Mouse (Mus musculus) forebrain, embryonic 15.5 days (tissue): ENCODE measurements at regions not wholly inside any gene's neighbourhood (a gene's known extent, or its start where the extent isn't known, plus 50 kb on each side); places are given as distances from the start of the nearest gene placed in this dataset.

ENCODE experiments used
- ATAC-seq: fragments of 200-750 bp; cut with Nextera tagmentation; replicated peaks from 2 replicates; pipeline ENCODE4 v1.8.0; 2017; ENCODE audit warnings: mild to moderate bottlenecking, moderate TSS enrichment, moderate library complexity
- H3K27ac ChIP-seq: fragments of 300-500 bp; sonication (generic); replicated peaks from 2 replicates; pipeline ENCODE4 v1.5.1; 2015; ENCODE audit warnings: mild to moderate bottlenecking, inconsistent platforms
- H3K27me3 ChIP-seq: fragments of 300-500 bp; sonication (generic); 2 replicates; pipeline ENCODE4 v1.6.1; 2015; ENCODE audit warnings: inconsistent platforms
- H3K36me3 ChIP-seq: fragments of 300-500 bp; sonication (generic); 2 replicates; pipeline ENCODE4 v1.6.1; 2015; ENCODE audit warnings: mild to moderate bottlenecking, inconsistent platforms
- H3K4me1 ChIP-seq: fragments of 300-500 bp; sonication (generic); 2 replicates; pipeline ENCODE4 v1.6.1; 2015; ENCODE audit warnings: inconsistent platforms
- H3K4me2 ChIP-seq: fragments of 300-500 bp; sonication (generic); replicated peaks from 2 replicates; pipeline ENCODE4 v1.6.1; 2015; ENCODE audit warnings: mild to moderate bottlenecking, inconsistent platforms
- H3K4me3 ChIP-seq: fragments of 300-500 bp; sonication (generic); 2 replicates; pipeline ENCODE4 v1.5.1; 2015; ENCODE audit warnings: mild to moderate bottlenecking, inconsistent platforms
- H3K9ac ChIP-seq: fragments of 300-500 bp; sonication (generic); replicated peaks from 2 replicates; pipeline ENCODE4 v1.6.1; 2015; ENCODE audit warnings: mild to moderate bottlenecking, inconsistent platforms
- H3K9me3 ChIP-seq: fragments of 300-500 bp; sonication (generic); 2 replicates; pipeline ENCODE4 v1.6.1; 2016; ENCODE audit warnings: inconsistent platforms
- WGBS: fragments of 180-500 bp; shearing (Covaris S2); methylation state at CpG from one replicate; pipeline ENCODE4 v1.1.7; 2015; ENCODE audit warnings: mixed read lengths; 5-methylcytosine and 5-hydroxymethylcytosine counted together

- Histone ChIP-seq H3K4me3 (no peak overlapping the region), H3K9me3 (no peaks in the 10 kb centered on the region), H3K4me2 (no peak overlapping the region), H3K36me3 (no peaks in the 10 kb centered on the region), H3K27ac (no peak overlapping the region), H3K4me1 (no peaks in the 10 kb centered on the region), H3K27me3 (no peaks in the 10 kb centered on the region), H3K9ac (no peak overlapping the region)
- 79% methylated on average over 1 of the region's 1 CpGs for WGBS
- no peak for ATAC-seq
Observed at GRCm38 (mm10) chr10:17416121-17416520, 306.9 kb upstream of the Cited2 start.

GRCm38 (mm10) chr10:17417394-17417793 lies 305.6 kb upstream of the Cited2 start:
- Histone ChIP-seq H3K27ac (no peak overlapping the region), H3K27me3 (no peaks in the 10 kb centered on the region), H3K4me3 (no peak overlapping the region), H3K4me2 (no peak overlapping the region), H3K9me3 (no peaks in the 10 kb centered on the region), H3K9ac (no peak overlapping the region), H3K36me3 (no peaks in the 10 kb centered on the region), H3K4me1 (no peaks in the 10 kb centered on the region)
- no peak for ATAC-seq
- 96% methylated on average over 1 of the region's 1 CpGs for WGBS

- ATAC-seq, result no peak
- no peak overlapping the region for H3K4me2 ChIP-seq
- no peaks in the 10 kb centered on the region for H3K27me3 ChIP-seq
- WGBS, result 73% methylated on average over 7 of the region's 7 CpGs
- H3K4me1 ChIP-seq, result no peaks in the 10 kb centered on the region
- no peak overlapping the region for H3K9ac ChIP-seq
- H3K4me3 ChIP-seq, result no peak overlapping the region
- H3K36me3 ChIP-seq, result no peaks in the 10 kb centered on the region
- H3K27ac ChIP-seq, result no peak overlapping the region
- no peaks in the 10 kb centered on the region for H3K9me3 ChIP-seq
Observed at GRCm38 (mm10) chr10:17418227-17418685, 304.8 kb upstream of the Cited2 start.

- ATAC-seq, result no peak
Observed at GRCm38 (mm10) chr10:17423584-17424278, 299.3 kb upstream of the Cited2 start.

GRCm38 (mm10) chr10:17426197-17426596 lies 296.8 kb upstream of the Cited2 start:
- Histone ChIP-seq H3K36me3 (no peaks in the 10 kb centered on the region), H3K4me2 (no peak overlapping the region), H3K27me3 (no peaks in the 10 kb centered on the region), H3K4me1 (no peaks in the 10 kb centered on the region), H3K27ac (no peak overlapping the region), H3K9me3 (no peaks in the 10 kb centered on the region), H3K9ac (no peak overlapping the region), H3K4me3 (no peak overlapping the region)
- WGBS, result 86% methylated on average over 3 of the region's 3 CpGs
- no peak for ATAC-seq

More at GRCm38 (mm10) chr10:17423584-17424278, 299.3 kb upstream of the Cited2 start:
- H3K36me3 ChIP-seq, result no peaks in the 10 kb centered on the region
- no peaks in the 10 kb centered on the region for H3K9me3 ChIP-seq
- 65% methylated on average over 4 of the region's 4 CpGs for WGBS
- no peaks in the 10 kb centered on the region for H3K27me3 ChIP-seq
- no peak overlapping the region for H3K4me3 ChIP-seq
- no peak overlapping the region for H3K9ac ChIP-seq
- H3K27ac ChIP-seq, result no peak overlapping the region
- H3K4me2 ChIP-seq, result no peak overlapping the region
- H3K4me1 ChIP-seq, result no peaks in the 10 kb centered on the region

- no peak for ATAC-seq
- Histone ChIP-seq H3K4me2 (no peak overlapping the region), H3K4me3 (no peak overlapping the region), H3K27me3 (no peaks in the 10 kb centered on the region), H3K36me3 (no peaks in the 10 kb centered on the region), H3K27ac (no peak overlapping the region), H3K9me3 (no peaks in the 10 kb centered on the region), H3K4me1 (no peaks in the 10 kb centered on the region), H3K9ac (no peak overlapping the region)
Observed at GRCm38 (mm10) chr10:17427316-17427715, 295.7 kb upstream of the Cited2 start.

GRCm38 (mm10) chr10:17428315-17428714 lies 294.7 kb upstream of the Cited2 start:
- WGBS, result 65% methylated on average over 3 of the region's 3 CpGs
- H3K4me3 ChIP-seq, result no peak overlapping the region

GRCm38 (mm10) chr10:17431068-17431467 lies 291.9 kb upstream of the Cited2 start:
- Histone ChIP-seq H3K4me3 (no peak overlapping the region), H3K4me1 (no peaks in the 10 kb centered on the region), H3K4me2 (no peak overlapping the region), H3K9me3 (no peaks in the 10 kb centered on the region), H3K9ac (no peak overlapping the region), H3K27me3 (no peaks in the 10 kb centered on the region), H3K36me3 (no peaks in the 10 kb centered on the region), H3K27ac (no peak overlapping the region)
- WGBS, result 80% methylated on average over 8 of the region's 8 CpGs
- no peak for ATAC-seq

More at GRCm38 (mm10) chr10:17428315-17428714, 294.7 kb upstream of the Cited2 start:
- Histone ChIP-seq H3K27me3 (no peaks in the 10 kb centered on the region), H3K9ac (no peak overlapping the region), H3K4me2 (no peak overlapping the region), H3K9me3 (no peaks in the 10 kb centered on the region), H3K27ac (no peak overlapping the region), H3K4me1 (no peaks in the 10 kb centered on the region), H3K36me3 (no peaks in the 10 kb centered on the region)
- no peak for ATAC-seq

GRCm38 (mm10) chr10:17434098-17434497 lies 288.9 kb upstream of the Cited2 start:
- Histone ChIP-seq H3K27ac (no peak overlapping the region), H3K27me3 (no peaks in the 10 kb centered on the region), H3K9me3 (no peaks in the 10 kb centered on the region), H3K4me2 (no peak overlapping the region), H3K4me3 (no peak overlapping the region), H3K36me3 (no peaks in the 10 kb centered on the region), H3K9ac (no peak overlapping the region), H3K4me1 (no peaks in the 10 kb centered on the region)
- 37% methylated on average over 4 of the region's 4 CpGs for WGBS
- no peak for ATAC-seq

GRCm38 (mm10) chr10:17450240-17450639 lies 272.8 kb upstream of the Cited2 start:
- H3K9me3 ChIP-seq, result no peaks in the 10 kb centered on the region
- H3K36me3 ChIP-seq, result no peaks in the 10 kb centered on the region

GRCm38 (mm10) chr10:17470880-17471279 lies 252.1 kb upstream of the Cited2 start:
- Histone ChIP-seq H3K9me3 (no peaks in the 10 kb centered on the region), H3K36me3 (no peaks in the 10 kb centered on the region), H3K9ac (no peak overlapping the region), H3K4me3 (no peak overlapping the region), H3K4me1 (no peaks in the 10 kb centered on the region), H3K27me3 (no peaks in the 10 kb centered on the region), H3K27ac (no peak overlapping the region), H3K4me2 (no peak overlapping the region)
- WGBS, result 90% methylated on average over 4 of the region's 4 CpGs
- no peak for ATAC-seq

More at GRCm38 (mm10) chr10:17450240-17450639, 272.8 kb upstream of the Cited2 start:
- Histone ChIP-seq H3K4me2 (no peak overlapping the region), H3K4me1 (no peaks in the 10 kb centered on the region), H3K27ac (no peak overlapping the region), H3K9ac (no peak overlapping the region), H3K27me3 (no peaks in the 10 kb centered on the region), H3K4me3 (no peak overlapping the region)
- no peak for ATAC-seq
- WGBS, result 65% methylated on average over 4 of the region's 4 CpGs

GRCm38 (mm10) chr10:17472536-17472935 lies 250.5 kb upstream of the Cited2 start:
- Histone ChIP-seq H3K4me1 (no peaks in the 10 kb centered on the region), H3K4me3 (no peak overlapping the region), H3K9me3 (no peaks in the 10 kb centered on the region), H3K27ac (no peak overlapping the region), H3K9ac (no peak overlapping the region), H3K4me2 (no peak overlapping the region), H3K27me3 (no peaks in the 10 kb centered on the region), H3K36me3 (no peaks in the 10 kb centered on the region)
- ATAC-seq, result no peak
- WGBS, result 76% methylated on average over 5 of the region's 5 CpGs

- no peak for ATAC-seq
Observed at GRCm38 (mm10) chr10:17475976-17476375, 247.0 kb upstream of the Cited2 start.

More at GRCm38 (mm10) chr10:17475976-17476375, 247.0 kb upstream of the Cited2 start:
- H3K9ac ChIP-seq, result no peak overlapping the region
- H3K4me3 ChIP-seq, result no peak overlapping the region
- 92% methylated on average over 3 of the region's 3 CpGs for WGBS
- H3K36me3 ChIP-seq, result no peaks in the 10 kb centered on the region
- H3K27ac ChIP-seq, result no peak overlapping the region
- H3K9me3 ChIP-seq, result no peaks in the 10 kb centered on the region
- no peak overlapping the region for H3K4me2 ChIP-seq
- peaks cover 22% of the 10 kb centered on the region for H3K4me1 ChIP-seq
- H3K27me3 ChIP-seq, result no peaks in the 10 kb centered on the region
